Mouse (Mus musculus): ENCODE results near the gene Ola1.

GRCm38 (mm10) chr2:73082476-73082875 lies 136.2 kb downstream of the Ola1 start:
- no peak for TF ChIP-seq POLR2A (IDR thresholded peaks at IDR 0.05; ENCODE audit: extremely low read depth, insufficient read depth, low read length)
- TF ChIP-seq CTCF (IDR thresholded peaks at IDR 0.05; ENCODE audit: extremely low read depth, insufficient read depth, low read length) = no peak
